Mouse (Mus musculus) C2C12 (cell line): Measurements from ENCODE around the gene Ier2.

Experiments used
- CEBPB ChIP-seq: IDR thresholded peaks from one replicate; pipeline ENCODE4 v1.6.1; 2011; ENCODE audit warnings: low read depth, mild to moderate bottlenecking, control low read depth, moderate library complexity
- CTCF ChIP-seq: IDR thresholded peaks from one replicate; pipeline ENCODE4 v1.5.1; 2011; ENCODE audit not compliant: control insufficient read depth, insufficient read depth, insufficient read length
- FOSL1 ChIP-seq: IDR thresholded peaks from one replicate; pipeline ENCODE4 v1.8.0; 2011; ENCODE audit warnings: mild to moderate bottlenecking, low read length; ENCODE audit not compliant: poor library complexity, insufficient read depth, severe bottlenecking
- MAX ChIP-seq: IDR thresholded peaks from one replicate; pipeline ENCODE4 v1.6.1; 2011; ENCODE audit warnings: mild to moderate bottlenecking, control low read depth
- MYOG ChIP-seq: IDR thresholded peaks from one replicate; pipeline ENCODE4 v1.6.1; 2011; ENCODE audit not compliant: control insufficient read depth, insufficient read length; ENCODE audit errors: extremely low read depth
- USF1 ChIP-seq: IDR thresholded peaks from one replicate; pipeline ENCODE4 v1.6.1; 2011; ENCODE audit warnings: low read depth, mild to moderate bottlenecking, control low read depth, moderate library complexity

GRCm38 (mm10) chr8:84653092-84653631 lies 9.5 kb downstream of the Ier2 start:
- TF ChIP-seq CTCF: no peak
- no peak for TF ChIP-seq MAX
- TF ChIP-seq MYOG: no peak
- TF ChIP-seq USF1: no peak
- TF ChIP-seq FOSL1: no peak
- TF ChIP-seq CEBPB: no peak
